Mouse (Mus musculus): ENCODE results near the gene Speer4d. TPM values are rescaled to one million over a fixed set of nuclear protein-coding genes. Genes with fewer than 3 reads are reported as not detected.

The Speer4d gene
- not detected for polyA plus RNA-seq (2014; fragmentation: Illumina TruSeq; extraction: RNeasy Lipid Tissue Mini Kit (QIAGEN cat#74804); ENCODE audit: low replicate concordance)

GRCm38 (mm10) chr5:15618764-15619163, at the start of gene Speer4d:
Gene Speer4d (plus strand): TSS chr5:15619064.

GRCm38 (mm10) chr5:15577033-15577432, 41.8 kb upstream of the Speer4d start, which contains the start of gene Gm21083:
Gene Gm21083 (plus strand): TSS chr5:15577333.

GRCm38 (mm10) chr5:15656959-15657358, 38.1 kb downstream of the Speer4d start, which contains the start of gene 4930572O03Rik:
Gene 4930572O03Rik (minus strand): TSS chr5:15657059.

Other genes starting within 250 kb of the Speer4d start
- gene Gm21149, start 142.5 kb upstream of the Speer4d start, polyA plus RNA-seq (2014; fragmentation: Illumina TruSeq; extraction: RNeasy Lipid Tissue Mini Kit (QIAGEN cat#74804); ENCODE audit: low replicate concordance): not detected
- not detected for gene Gm21190, start 89.8 kb upstream of the Speer4d start, polyA plus RNA-seq (2014; fragmentation: Illumina TruSeq; extraction: RNeasy Lipid Tissue Mini Kit (QIAGEN cat#74804); ENCODE audit: low replicate concordance)
- gene Gm21083, start 41.7 kb upstream of the Speer4d start, polyA plus RNA-seq (2014; fragmentation: Illumina TruSeq; extraction: RNeasy Lipid Tissue Mini Kit (QIAGEN cat#74804); ENCODE audit: low replicate concordance): not detected
- gene 4930572O03Rik, start 38.0 kb downstream of the Speer4d start, polyA plus RNA-seq (2014; fragmentation: Illumina TruSeq; extraction: RNeasy Lipid Tissue Mini Kit (QIAGEN cat#74804); ENCODE audit: low replicate concordance): not detected
- not detected for gene Speer4c, start 95.2 kb downstream of the Speer4d start, polyA plus RNA-seq (2014; fragmentation: Illumina TruSeq; extraction: RNeasy Lipid Tissue Mini Kit (QIAGEN cat#74804); ENCODE audit: low replicate concordance)

All from small intestine, adult 10 weeks (tissue).